33 mouse cellular contexts compared by ENCODE assay signal in the genomic region with DNA sequence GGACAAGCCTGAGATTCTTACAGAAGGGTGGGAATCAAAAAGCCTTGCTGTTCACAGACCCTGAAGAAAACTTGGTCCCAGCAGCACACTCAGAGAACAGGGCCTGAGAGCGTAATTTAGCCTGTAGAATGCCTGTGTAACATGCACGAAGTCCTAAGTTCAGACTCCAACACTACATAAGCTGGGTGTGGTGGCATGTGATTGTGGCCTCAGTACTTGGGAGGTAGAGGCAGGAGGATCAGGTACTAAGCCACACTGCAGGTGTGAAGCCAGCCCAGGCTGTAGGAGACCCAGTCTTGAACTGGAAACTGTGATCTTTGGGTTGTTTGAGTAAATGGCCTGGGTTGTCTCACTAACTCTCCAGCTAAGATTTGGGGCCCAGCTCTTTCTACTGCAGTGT.
"Had no signal": no experiment of that assay in that cellular context is flagged by ENCODE, and none has a peak within 500 bp of the region (broad histone marks: within the 10 kb centered on the region; RNA-seq: fewer than 3 reads in every experiment).

No protein-coding gene starts in this region.

- H3K9ac ChIP-seq: heart, embryonic 12.5 days; heart, embryonic 13.5 days; heart, embryonic 15.5 days; hindbrain, embryonic 12.5 days; hindbrain, embryonic 13.5 days; hindbrain, embryonic 14.5 days; hindbrain, embryonic 15.5 days; kidney, embryonic 15.5 days had no signal

- DNase-seq: heart, postnatal 10 days; heart, postnatal 14 days; heart, postnatal 36 days; heart, postnatal 4 days; kidney, adult 11 months; kidney, adult 18-20 months; kidney, adult 2 months; kidney, adult 8-10 months; kidney, adult 9 months; kidney, postnatal 10 days; kidney, postnatal 14 days; kidney, postnatal 25 days; kidney, postnatal 36 days; kidney, postnatal 4 days; layer of hippocampus, adult 9-11 months; layer of hippocampus, postnatal 36 days had no signal

- H3K27ac ChIP-seq: heart, embryonic 10.5 days; heart, embryonic 13.5 days; heart, embryonic 15.5 days; hindbrain, embryonic 10.5 days; hindbrain, embryonic 12.5 days; hindbrain, embryonic 13.5 days; hindbrain, embryonic 14.5 days; hindbrain, embryonic 15.5 days; hindbrain, postnatal 0 days; kidney, embryonic 15.5 days; kidney, postnatal 0 days; layer of hippocampus, adult 2 months; left cerebral cortex, adult 2 months had no signal

- H3K9me3 ChIP-seq: heart, embryonic 10.5 days; heart, embryonic 12.5 days; heart, embryonic 13.5 days; heart, embryonic 15.5 days; hindbrain, embryonic 10.5 days; hindbrain, embryonic 12.5 days; hindbrain, embryonic 13.5 days; hindbrain, embryonic 15.5 days; kidney, embryonic 15.5 days had no signal

- H3K4me3 ChIP-seq: heart, embryonic 10.5 days; heart, embryonic 12.5 days; heart, embryonic 13.5 days; heart, embryonic 15.5 days; hindbrain, embryonic 10.5 days; hindbrain, embryonic 12.5 days; hindbrain, embryonic 13.5 days; hindbrain, embryonic 15.5 days; kidney, embryonic 15.5 days; layer of hippocampus, adult 2 months; left cerebral cortex, adult 2 months had no signal

- H3K4me1 ChIP-seq: hindbrain, embryonic 10.5 days; hindbrain, embryonic 12.5 days; hindbrain, embryonic 13.5 days; hindbrain, embryonic 15.5 days; kidney, embryonic 15.5 days had no signal

- ATAC-seq: hindbrain, embryonic 16.5 days; hindbrain, postnatal 0 days; inflammation-experienced regulatory T-cells, adult 6 months had no signal

- H3K4me2 ChIP-seq: heart, embryonic 11.5 days; heart, embryonic 12.5 days; heart, embryonic 13.5 days; heart, embryonic 15.5 days; hindbrain, embryonic 12.5 days; hindbrain, embryonic 13.5 days; hindbrain, embryonic 14.5 days; hindbrain, embryonic 15.5 days; kidney, embryonic 15.5 days had no signal

- H3K27me3 ChIP-seq: heart, embryonic 12.5 days; heart, embryonic 13.5 days; heart, embryonic 15.5 days; hindbrain, embryonic 12.5 days; hindbrain, embryonic 13.5 days; hindbrain, embryonic 15.5 days; kidney, embryonic 15.5 days had no signal
